8 mouse cellular contexts compared by ENCODE assay signal in genomic region chr14:30624277-30624721, GRCm38 (mm10). TPM values are rescaled to one million over a fixed set of nuclear protein-coding genes. Genes with fewer than 3 reads are reported as not detected.
A peak's percentile ranks its signal among the peaks of the same experiment; 100 is the strongest.
DNase-seq lines count a peak whose midpoint lies in the region; ATAC-seq and TF ChIP-seq lines count a peak whose summit lies in the region.

No protein-coding gene starts in this region.

- 60% methylated on average over 8 of the region's 8 CpGs for WGBS in embryonic facial prominence, embryonic 11.5 days
- WGBS in intestine, embryonic 16.5 days = 51% methylated on average over 8 of the region's 8 CpGs
- 64% methylated on average over 8 of the region's 8 CpGs for WGBS in neural tube, embryonic 12.5 days

- H3K4me1 ChIP-seq in embryonic facial prominence, embryonic 11.5 days (ENCODE audit: control insufficient read depth, insufficient read depth, low read length) = peaks cover 7% of the 10 kb centered on the region; the same call in 1 of the 2 replicates
- peaks cover 33% of the 10 kb centered on the region for H3K4me1 ChIP-seq in intestine, embryonic 16.5 days (ENCODE audit: control insufficient read depth, insufficient read depth, low read length)
- peaks cover 24% of the 10 kb centered on the region for H3K4me1 ChIP-seq in neural tube, embryonic 12.5 days

- H3K4me3 ChIP-seq in layer of hippocampus, adult 2 months = peak overlapping the region; percentile 65; the same call in 1 of the 2 replicates
- peak overlapping the region; percentile 73; the same call in 1 of the 2 replicates for H3K4me3 ChIP-seq in embryonic facial prominence, embryonic 11.5 days (ENCODE audit: low read depth, low read length)
- H3K4me3 ChIP-seq in intestine, embryonic 16.5 days (ENCODE audit: low read length) = peak overlapping the region; percentile 85
- H3K4me3 ChIP-seq in neural tube, embryonic 12.5 days = peak overlapping the region; percentile 56; the same call in 1 of the 2 replicates

- no peaks in the 10 kb centered on the region for H3K9me3 ChIP-seq in embryonic facial prominence, embryonic 11.5 days (replicated peaks; ENCODE audit: control insufficient read depth, low read length)
- no peaks in the 10 kb centered on the region for H3K9me3 ChIP-seq in intestine, embryonic 16.5 days (ENCODE audit: control insufficient read depth, low read length)
- H3K9me3 ChIP-seq in neural tube, embryonic 12.5 days = no peaks in the 10 kb centered on the region

- no peak overlapping the region for H3K27ac ChIP-seq in layer of hippocampus, adult 2 months
- no peak overlapping the region for H3K27ac ChIP-seq in embryonic facial prominence, embryonic 11.5 days (replicated peaks; ENCODE audit: low read depth, low read length)
- H3K27ac ChIP-seq in intestine, embryonic 16.5 days (ENCODE audit: low read length) = peak overlapping the region; percentile 75
- H3K27ac ChIP-seq in neural tube, embryonic 12.5 days = no peak overlapping the region

- no peaks in the 10 kb centered on the region for H3K36me3 ChIP-seq in embryonic facial prominence, embryonic 11.5 days (replicated peaks; ENCODE audit: control insufficient read depth, insufficient read depth, low read depth, low read length)
- H3K36me3 ChIP-seq in intestine, embryonic 16.5 days (ENCODE audit: control insufficient read depth, insufficient read depth, low read length) = no peaks in the 10 kb centered on the region
- no peaks in the 10 kb centered on the region for H3K36me3 ChIP-seq in neural tube, embryonic 12.5 days

- H3K27me3 ChIP-seq in embryonic facial prominence, embryonic 11.5 days (ENCODE audit: control insufficient read depth, insufficient read depth, low read length) = no peaks in the 10 kb centered on the region
- no peaks in the 10 kb centered on the region for H3K27me3 ChIP-seq in intestine, embryonic 16.5 days (replicated peaks; ENCODE audit: control insufficient read depth, insufficient read depth, low read length)
- H3K27me3 ChIP-seq in neural tube, embryonic 12.5 days (replicated peaks) = 0 out of 2 replicates have a peak, but pooled peaks cover 8% of the 10 kb centered on the region

- ATAC-seq in embryonic facial prominence, embryonic 11.5 days (replicated peaks; ENCODE audit: insufficient number of reproducible peaks, low FRiP score, low TSS enrichment, low read depth) = no peak
- ATAC-seq in intestine, embryonic 16.5 days = peak; percentile 4
- ATAC-seq in neural tube, embryonic 12.5 days (ENCODE audit: low FRiP score, low read depth) = no peak

- H3K9ac ChIP-seq in embryonic facial prominence, embryonic 11.5 days (replicated peaks; ENCODE audit: low read length) = no peak overlapping the region
- H3K9ac ChIP-seq in intestine, embryonic 16.5 days (ENCODE audit: low read depth, low read length) = peak overlapping the region; percentile 88; the same call in 1 of the 2 replicates
- H3K9ac ChIP-seq in neural tube, embryonic 12.5 days = 0 out of 2 replicates have a peak overlapping the region, but pooled peaks have one; percentile 26

- DNase-seq in layer of hippocampus, adult 2 months (ENCODE audit: low spot score in 2 of 2) = no peak
- no peak for DNase-seq in layer of hippocampus, postnatal 36 days
- no peak for DNase-seq in embryonic facial prominence, embryonic 11.5 days (ENCODE audit: low spot score)
- DNase-seq in right cerebral cortex, postnatal 4 days = no peak
- DNase-seq in thymus, postnatal 0 days (ENCODE audit: low spot score) = no peak
- no peak for DNase-seq in layer of hippocampus, adult 8-10 months (ENCODE audit: low spot score in 2 of 2)

- no peak for TF ChIP-seq CTCF in layer of hippocampus, adult 2 months (conservative IDR thresholded peaks at IDR 0.05)

- no peak overlapping the region for H3K4me2 ChIP-seq in embryonic facial prominence, embryonic 11.5 days (ENCODE audit: low read depth, low read length)
- peak overlapping the region; percentile 88 for H3K4me2 ChIP-seq in intestine, embryonic 16.5 days (ENCODE audit: low read depth, low read length)
- H3K4me2 ChIP-seq in neural tube, embryonic 12.5 days (replicated peaks) = peak overlapping the region; percentile 63

RNA-seq across cellular contexts. Expression of gene Prkcd, which starts 1.7 kb away (rescaled TPM):
- total RNA-seq in layer of hippocampus, adult 2 months (2021) = 10 to 100 TPM; 33.3 to 47.5 TPM
- total RNA-seq in layer of hippocampus, postnatal 36 days (2021) = 10 to 100 TPM; 33.5 to 38.1 TPM
- polyA plus RNA-seq in embryonic facial prominence, embryonic 11.5 days (2014; fragmentation: Nextera tagmentation; extraction: Ambion mirVana) = 30.0 and 31.7 TPM in 2 replicates
- polyA plus RNA-seq in intestine, embryonic 16.5 days (2015; fragmentation: Nextera tagmentation; extraction: Ambion mirVana) = 52.1 and 56.5 TPM in 2 replicates
- polyA plus RNA-seq in neural tube, embryonic 12.5 days (2016; fragmentation: Nextera tagmentation; extraction: Ambion mirVana) = 47.4 and 54.3 TPM in 2 replicates
- 57.4 and 63.7 TPM in 2 replicates for polyA plus RNA-seq in thymus, postnatal 0 days (2015; fragmentation: Nextera tagmentation; extraction: Ambion mirVana)
- total RNA-seq in layer of hippocampus, adult 8-10 months (2022) = 10 to 100 TPM; 31.3 to 44.6 (median 34.3) TPM

RNA-seq across cellular contexts. Expression of gene Rft1, which starts 29.9 kb away (rescaled TPM):
- 10 to 100 TPM; 10.8 to 12.0 TPM for total RNA-seq in layer of hippocampus, adult 2 months (2021)
- 10 to 100 TPM; 11.2 to 12.7 TPM for total RNA-seq in layer of hippocampus, postnatal 36 days (2021)
- polyA plus RNA-seq in embryonic facial prominence, embryonic 11.5 days (2014; fragmentation: Nextera tagmentation; extraction: Ambion mirVana) = 12.9 and 17.6 TPM in 2 replicates
- 13.3 and 14.7 TPM in 2 replicates for polyA plus RNA-seq in intestine, embryonic 16.5 days (2015; fragmentation: Nextera tagmentation; extraction: Ambion mirVana)
- polyA plus RNA-seq in neural tube, embryonic 12.5 days (2016; fragmentation: Nextera tagmentation; extraction: Ambion mirVana) = 12.0 and 13.5 TPM in 2 replicates
- 10.5 and 12.0 TPM in 2 replicates for polyA plus RNA-seq in thymus, postnatal 0 days (2015; fragmentation: Nextera tagmentation; extraction: Ambion mirVana)
- 10 to 100 TPM; 13.0 to 15.2 (median 14.2) TPM for total RNA-seq in layer of hippocampus, adult 8-10 months (2022)
